Mouse (Mus musculus) cerebellum, adult 2 months (tissue): ENCODE results near the gene Zbed4. TPM values are rescaled to one million over a fixed set of nuclear protein-coding genes. Genes with fewer than 3 reads are reported as not detected.

Experiments
- DNase-seq, 2 experiments: peaks; one replicate each; pipeline ENCODE4 v3.0.0; 2021
- H3K27ac ChIP-seq: fragments of 200-500 bp; 2 replicates; pipeline ENCODE4 v1.5.1; 2012; ENCODE audit warnings: low read length, control low read depth, inconsistent platforms; ENCODE audit not compliant: insufficient read depth
- H3K27me3 ChIP-seq: fragments of 200-500 bp; 2 replicates; pipeline ENCODE4 v1.6.1; 2012; ENCODE audit warnings: inconsistent platforms, mild to moderate bottlenecking, low read length, moderate library complexity; ENCODE audit not compliant: control insufficient read depth, insufficient read depth
- H3K4me1 ChIP-seq: fragments of 200-500 bp; 2 replicates; pipeline ENCODE4 v1.6.1; 2011; ENCODE audit warnings: low read length; ENCODE audit not compliant: control insufficient read depth, insufficient read depth
- H3K4me3 ChIP-seq: fragments of 200-500 bp; replicated peaks from 2 replicates; pipeline ENCODE3; 2011; ENCODE audit warnings: mild to moderate bottlenecking, low read depth, low read length, control low read depth; ENCODE audit not compliant: insufficient read depth
- CTCF ChIP-seq: fragments of 200-500 bp; IDR thresholded peaks from 2 replicates; pipeline ENCODE4 v1.5.1; 2011; ENCODE audit warnings: low read depth, mild to moderate bottlenecking, control low read depth, low read length, moderate library complexity, borderline replicate concordance; ENCODE audit not compliant: insufficient read depth
- POLR2A ChIP-seq: fragments of 200-500 bp; IDR thresholded peaks from 2 replicates; pipeline ENCODE4 v1.6.1; 2011; ENCODE audit warnings: low read length, control low read depth, borderline replicate concordance; ENCODE audit not compliant: insufficient read depth
- WGBS: fragments of 180-500 bp; shearing (Covaris S2); methylation state at CpG from one replicate; pipeline ENCODE4 v1.1.7; 2018; 5-methylcytosine and 5-hydroxymethylcytosine counted together
- polyA plus RNA-seq: library from polyadenylated mRNA; depleted of rRNA; stranded (reverse); fragments of >200 nt; gene quantifications from 2 replicates; pipeline ENCODE4 v1.2.3, GENCODE M21; 2012; rRNA removed

Gene Zbed4
- polyA plus RNA-seq, 1 experiment = 6.9 TPM

DNA sequence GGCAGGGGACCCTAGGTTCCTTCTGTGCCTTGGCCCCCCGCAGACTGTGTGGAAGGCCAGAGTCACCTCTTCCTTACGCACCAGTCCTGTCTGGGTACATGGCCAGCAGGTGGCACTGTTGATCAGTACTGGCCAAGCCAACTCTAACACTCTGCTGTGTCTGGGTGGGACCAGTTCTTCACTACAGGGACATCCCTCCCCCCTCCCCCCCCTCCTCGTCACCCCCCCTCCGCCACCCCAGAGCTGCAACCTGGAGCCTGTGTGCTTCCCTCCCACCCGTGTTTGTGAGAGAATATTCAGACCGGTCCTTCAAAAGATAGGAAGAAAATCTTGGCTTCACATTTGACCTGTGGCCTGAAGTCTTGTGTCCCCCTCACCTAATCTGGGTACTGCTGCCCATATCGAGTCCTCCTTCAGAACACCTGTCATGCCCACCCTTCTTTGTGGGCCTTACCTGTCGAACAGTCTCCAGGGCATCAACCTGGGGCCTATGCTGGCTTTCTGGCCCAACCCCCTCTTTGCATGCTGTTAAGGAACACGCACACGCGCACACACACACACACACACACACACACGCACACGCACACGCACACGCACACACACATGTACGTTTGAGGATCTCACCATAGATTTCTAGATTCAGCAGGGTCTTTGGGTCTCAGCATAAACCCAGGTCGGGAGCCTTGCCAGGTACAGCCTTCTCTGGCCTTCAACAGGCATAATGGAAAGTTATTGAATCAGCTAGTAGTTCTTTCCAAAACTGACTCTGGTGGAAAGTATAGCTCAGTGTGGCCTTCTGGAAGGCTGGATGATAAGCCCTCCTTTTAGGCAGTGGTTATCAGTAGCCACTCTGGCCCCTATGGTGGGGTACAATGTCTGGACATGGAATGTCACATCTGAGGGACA, 77.6 kb downstream of the Zbed4 start:
- H3K27ac ChIP-seq = 0 out of 2 replicates have a peak overlapping the region, but pooled peaks have one; percentile 9
- TF ChIP-seq POLR2A = no peak
- TF ChIP-seq CTCF = peak; percentile 98
- no peak overlapping the region for H3K4me3 ChIP-seq
- 53% methylated on average over 17 of the region's 17 CpGs for WGBS
- no peaks in the 10 kb centered on the region for H3K27me3 ChIP-seq
- H3K4me1 ChIP-seq = peaks cover 26% of the 10 kb centered on the region
- DNase-seq = peak; percentile 88 to 94

DNA sequence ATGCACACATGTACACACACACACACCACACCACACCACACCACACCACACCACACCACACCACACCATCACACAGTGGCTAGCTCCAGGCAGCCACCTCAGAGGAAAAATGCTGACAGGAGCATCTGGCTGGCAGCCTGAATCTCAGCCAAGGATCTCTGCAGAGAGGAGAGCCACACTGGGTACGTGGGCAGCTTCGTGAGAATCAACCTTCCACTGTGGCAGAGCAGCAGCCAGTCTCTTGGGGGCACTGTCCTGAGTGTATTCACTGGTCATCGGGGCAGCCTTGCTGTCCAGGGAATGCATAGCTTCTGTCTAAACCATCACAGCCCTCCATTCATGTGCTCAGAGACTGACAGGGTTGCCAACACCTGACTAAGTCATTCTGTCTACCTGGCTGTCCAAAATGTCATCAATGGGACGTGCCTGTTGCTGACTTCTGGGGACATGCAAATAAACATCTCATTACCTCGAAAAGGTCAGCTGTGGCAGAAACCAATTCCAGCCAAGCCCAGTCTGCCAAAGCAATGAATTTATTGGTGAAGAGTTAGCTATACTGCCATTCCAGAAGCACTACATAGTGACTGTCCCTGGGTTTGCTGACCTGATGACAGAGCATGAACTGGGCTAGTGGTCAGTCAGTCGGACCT, 78.5 kb downstream of the Zbed4 start:
- TF ChIP-seq POLR2A = no peak
- H3K4me3 ChIP-seq = no peak overlapping the region
- DNase-seq = no peak
- WGBS = 47% methylated on average over 6 of the region's 6 CpGs
- peaks cover 26% of the 10 kb centered on the region for H3K4me1 ChIP-seq
- H3K27me3 ChIP-seq = no peaks in the 10 kb centered on the region
- H3K27ac ChIP-seq = no peak overlapping the region

DNA sequence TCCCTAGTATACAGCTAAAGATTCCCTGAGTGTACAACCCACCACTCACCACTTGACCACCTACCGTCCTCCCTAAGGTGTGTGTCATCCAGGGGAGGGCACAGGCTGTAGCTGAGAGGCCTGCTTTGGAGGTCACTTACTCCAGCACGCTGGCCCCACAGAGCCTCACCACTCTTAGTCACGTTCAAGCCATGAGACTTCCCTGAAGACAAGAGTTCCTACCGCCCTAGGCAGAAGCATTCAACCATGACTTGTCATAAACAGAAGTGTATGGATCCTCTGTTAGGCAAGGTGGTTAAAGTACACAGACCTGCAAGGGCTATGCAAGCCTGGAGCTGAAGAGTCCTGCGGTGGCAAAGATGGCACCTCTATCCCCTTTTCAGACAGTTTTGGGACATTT, 79.2 kb downstream of the Zbed4 start:
- WGBS = 90% methylated on average over 5 of the region's 5 CpGs
- H3K27ac ChIP-seq = no peak overlapping the region
- no peaks in the 10 kb centered on the region for H3K27me3 ChIP-seq
- TF ChIP-seq CTCF (no peak), POLR2A (no peak)
- DNase-seq = no peak
- H3K4me1 ChIP-seq = peaks cover 26% of the 10 kb centered on the region
- H3K4me3 ChIP-seq = no peak overlapping the region

DNA sequence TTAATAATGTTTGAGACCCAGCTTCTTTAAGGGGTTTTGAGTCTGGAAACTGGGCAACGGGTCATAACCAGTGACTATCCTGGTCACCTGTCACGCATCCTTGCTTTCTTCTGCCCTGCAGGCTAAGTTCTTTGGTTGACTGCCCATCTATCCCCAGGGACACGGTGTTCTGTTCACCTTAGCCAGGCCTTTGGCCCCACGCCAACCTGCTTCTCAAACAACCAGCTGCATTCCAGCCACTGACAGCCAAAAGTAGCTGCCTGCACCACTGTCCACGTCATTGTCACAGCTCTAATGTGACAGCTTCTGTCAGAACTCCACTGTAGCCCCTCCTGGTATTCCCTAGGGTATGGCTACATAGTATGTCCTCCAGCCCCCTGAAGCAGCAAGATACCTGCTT, 80.0 kb downstream of the Zbed4 start:
- TF ChIP-seq POLR2A (no peak), CTCF (no peak)
- Histone ChIP-seq H3K27me3 (no peaks in the 10 kb centered on the region), H3K27ac (no peak overlapping the region), H3K4me1 (peaks cover 26% of the 10 kb centered on the region), H3K4me3 (no peak overlapping the region)
- no peak for DNase-seq
- 55% methylated on average over 5 of the region's 5 CpGs for WGBS

DNA sequence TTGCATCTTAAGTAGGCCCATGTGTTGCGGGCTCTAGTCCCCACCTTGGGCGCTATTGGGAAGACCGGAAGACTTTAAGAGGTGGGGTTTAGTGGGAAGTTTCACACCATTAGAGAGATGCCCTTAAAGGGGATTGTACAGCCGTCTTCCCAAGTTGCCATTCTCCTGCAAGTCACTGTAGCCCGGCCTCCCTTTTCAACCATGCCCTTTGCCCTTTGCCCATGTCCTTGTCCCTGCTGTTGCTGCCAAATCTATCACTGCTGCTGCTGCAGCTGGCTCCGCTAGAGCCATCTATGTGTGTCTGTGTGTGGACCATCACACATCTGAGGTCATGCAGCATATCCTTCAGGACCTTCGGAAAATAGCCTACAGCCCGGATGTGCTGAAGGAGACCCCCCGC, 81.1 kb downstream of the Zbed4 start:
- TF ChIP-seq CTCF (no peak), POLR2A (no peak)
- Histone ChIP-seq H3K27ac (no peak overlapping the region), H3K4me3 (no peak overlapping the region), H3K27me3 (no peaks in the 10 kb centered on the region), H3K4me1 (peaks cover 23% of the 10 kb centered on the region)
- WGBS = 87% methylated on average over 9 of the region's 9 CpGs
- no peak for DNase-seq

Other genes starting within 250 kb of the Zbed4 start
- gene Zdhhc25, start 151.4 kb upstream of the Zbed4 start, polyA plus RNA-seq = not detected in 2 replicates
- 25.7 and 26.1 TPM in 2 replicates for gene Brd1, start 17.4 kb upstream of the Zbed4 start, polyA plus RNA-seq
- 17.3 and 18.5 TPM in 2 replicates for gene Alg12, start 67.7 kb downstream of the Zbed4 start, polyA plus RNA-seq
- 28.6 and 32.0 TPM in 2 replicates for gene Creld2, start 68.0 kb downstream of the Zbed4 start, polyA plus RNA-seq
- 23.4 and 24.2 TPM in 2 replicates for gene Pim3, start 110.5 kb downstream of the Zbed4 start, polyA plus RNA-seq
- gene Ttll8, start 202.8 kb downstream of the Zbed4 start, polyA plus RNA-seq = 1.4 and 1.6 TPM in 2 replicates
- gene Mlc1, start 227.3 kb downstream of the Zbed4 start, polyA plus RNA-seq = 141 and 145 TPM in 2 replicates
- 0.02 TPM in 1 of 2 replicates, not detected in the other for gene Mov10l1, start 231.2 kb downstream of the Zbed4 start, polyA plus RNA-seq